Mouse (Mus musculus) regulatory T cell (primary cell): ENCODE data around the gene Gm16405.
"Not testable (repeated sequence)": the region's sequence is repeated elsewhere in the genome, so short reads cannot be mapped to it uniquely, and the experiment has no call there.

Source experiments
- in situ Hi-C: fragments of 300-600 bp; cut with MboI, MseI; formaldehyde crosslinking; loops from one replicate; pipeline ENCODE4 v1.15.1; 2025; ENCODE audit warnings: high pct_unique_total_duplicates

The Gm16405 gene

GRCm38 (mm10) chrX:54530908-54531307 lies at the start of gene Gm16405:
Gm16405 (plus strand) TSS chrX:54531208.
- in situ Hi-C loops, result not testable (repeated sequence)
